Mouse (Mus musculus): ENCODE data around the gene Nfia.

The Nfia gene

GRCm38 (mm10) chr4:97784236-97784635 is 11.7 kb downstream of the Nfia start:
- DNase-seq, result no peak

- DNase-seq, result no peak
Observed at GRCm38 (mm10) chr4:97785547-97786271, 13.2 kb downstream of the Nfia start.

GRCm38 (mm10) chr4:97786571-97786970 is 14.0 kb downstream of the Nfia start:
- DNase-seq, result no peak

- DNase-seq, result no peak
Observed at GRCm38 (mm10) chr4:97787515-97787914, 15.0 kb downstream of the Nfia start.

- DNase-seq, result no peak
Observed at GRCm38 (mm10) chr4:97788537-97788936, 16.0 kb downstream of the Nfia start.

- no peak for DNase-seq
Observed at GRCm38 (mm10) chr4:97793931-97794330, 21.4 kb downstream of the Nfia start.

GRCm38 (mm10) chr4:97794865-97795264 is 22.3 kb downstream of the Nfia start:
- DNase-seq, result no peak

GRCm38 (mm10) chr4:97795957-97796356 is 23.4 kb downstream of the Nfia start:
- no peak for DNase-seq

- DNase-seq, result no peak
Observed at GRCm38 (mm10) chr4:97796505-97796904, 24.0 kb downstream of the Nfia start.

GRCm38 (mm10) chr4:97803791-97804190 is 31.3 kb downstream of the Nfia start:
- no peak for DNase-seq

- DNase-seq, result no peak
Observed at GRCm38 (mm10) chr4:97804638-97805037, 32.1 kb downstream of the Nfia start.

- DNase-seq, result no peak
Observed at GRCm38 (mm10) chr4:97805255-97805654, 32.7 kb downstream of the Nfia start.

GRCm38 (mm10) chr4:97805896-97806808 is 33.6 kb downstream of the Nfia start:
- DNase-seq, result no peak

- no peak for DNase-seq
Observed at GRCm38 (mm10) chr4:97806924-97807323, 34.4 kb downstream of the Nfia start.

GRCm38 (mm10) chr4:97808885-97809284 is 36.4 kb downstream of the Nfia start:
- no peak for DNase-seq

GRCm38 (mm10) chr4:97809582-97810295 is 37.2 kb downstream of the Nfia start:
- no peak for DNase-seq

- no peak for DNase-seq
Observed at GRCm38 (mm10) chr4:97810348-97810939, 37.9 kb downstream of the Nfia start.

GRCm38 (mm10) chr4:97813035-97813434 is 40.5 kb downstream of the Nfia start:
- DNase-seq, result no peak

- DNase-seq, result no peak
Observed at GRCm38 (mm10) chr4:97813996-97814395, 41.5 kb downstream of the Nfia start.

GRCm38 (mm10) chr4:97814515-97814914 is 42.0 kb downstream of the Nfia start:
- DNase-seq, result no peak

GRCm38 (mm10) chr4:97816001-97816400 is 43.5 kb downstream of the Nfia start:
- no peak for DNase-seq

- no peak for DNase-seq
Observed at GRCm38 (mm10) chr4:97816753-97817152, 44.2 kb downstream of the Nfia start.

GRCm38 (mm10) chr4:97817741-97818140 is 45.2 kb downstream of the Nfia start:
- DNase-seq, result no peak
